Mouse (Mus musculus): ENCODE results near the gene Cartpt. TPM values are rescaled to one million over a fixed set of nuclear protein-coding genes. Genes with fewer than 3 reads are reported as not detected.
A peak's percentile ranks its signal among the peaks of the same experiment; 100 is the strongest.

Cartpt gene
- total and polyA plus RNA-seq, 3 experiments = not detected

DNA sequence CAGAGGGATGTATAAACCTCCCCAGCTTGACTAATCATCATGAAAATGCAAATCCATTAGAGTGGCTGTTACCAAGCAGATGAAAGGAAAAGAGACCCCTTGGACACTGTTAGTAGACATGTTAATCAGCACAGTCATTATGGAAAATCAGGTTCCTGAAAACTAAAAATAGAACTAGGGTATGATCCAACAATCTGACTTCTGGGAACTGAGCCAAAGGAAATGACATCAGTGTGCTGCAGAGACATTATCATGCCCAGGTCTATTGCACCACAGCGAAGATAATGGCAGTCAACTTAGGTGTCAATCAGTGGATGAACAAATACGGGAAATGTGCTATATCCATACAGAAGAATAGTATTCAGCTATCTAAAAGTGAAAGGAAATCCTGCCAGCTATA lies 43.0 kb downstream of the Cartpt start:
- H3K79me2 ChIP-seq (replicated peaks; ENCODE audit: control insufficient read depth, extremely low read depth, insufficient read depth, poor library complexity, severe bottlenecking) = no peaks in the 10 kb centered on the region
- TF ChIP-seq ETS1 (conservative IDR thresholded peaks at IDR 0.05; ENCODE audit: low read depth, low read length) = 0 out of 2 replicates have a peak, but pooled peaks have one; percentile 19
- TF ChIP-seq POLR2A (IDR thresholded peaks at IDR 0.05; ENCODE audit: low read depth, low read length) = no peak
- no peaks in the 10 kb centered on the region for H3K36me3 ChIP-seq (replicated peaks in 1 of 2; ENCODE audit: control insufficient read depth in 1 of 2, insufficient read depth in 1 of 2, low read length in 1 of 2)
- in situ Hi-C loops (cut with MboI; ENCODE audit: low pct_ligation_motif_present, low pct_unique_long_range_greater_than_20kb, low sequenced_read_pairs) (no loop called here), dilution Hi-C loops (cut with MboI; ENCODE audit: extremely low pct_ligation_motif_present, extremely low pct_unique_long_range_greater_than_20kb, low sequenced_read_pairs) (no loop called here)
- DNase-seq (ENCODE audit: extremely low read depth) = no peak
- H3K4me1 ChIP-seq (ENCODE audit: control insufficient read depth in 1 of 2, insufficient read depth in 2 of 2) = peaks cover 2 to 5% of the 10 kb centered on the region in 2 experiments; a peak in 1 of 4 replicates
- no peaks in the 10 kb centered on the region for H3K27me3 ChIP-seq (replicated peaks)
- H3K4me2 ChIP-seq (ENCODE audit: insufficient read depth, low read depth, poor library complexity, severe bottlenecking) = no peak overlapping the region
- no peak overlapping the region for H3K27ac ChIP-seq (ENCODE audit: insufficient read depth, low read depth)
- no peak overlapping the region for H3K4me3 ChIP-seq (replicated peaks in 1 of 3; ENCODE audit: low read depth in 2 of 3, low read length in 2 of 3, poor library complexity in 1 of 3)
- H3K9me3 ChIP-seq (replicated peaks; ENCODE audit: low read length) = peaks cover 5% of the 10 kb centered on the region
- no peak overlapping the region for H3K9ac ChIP-seq (ENCODE audit: insufficient read depth, low read depth)

DNA sequence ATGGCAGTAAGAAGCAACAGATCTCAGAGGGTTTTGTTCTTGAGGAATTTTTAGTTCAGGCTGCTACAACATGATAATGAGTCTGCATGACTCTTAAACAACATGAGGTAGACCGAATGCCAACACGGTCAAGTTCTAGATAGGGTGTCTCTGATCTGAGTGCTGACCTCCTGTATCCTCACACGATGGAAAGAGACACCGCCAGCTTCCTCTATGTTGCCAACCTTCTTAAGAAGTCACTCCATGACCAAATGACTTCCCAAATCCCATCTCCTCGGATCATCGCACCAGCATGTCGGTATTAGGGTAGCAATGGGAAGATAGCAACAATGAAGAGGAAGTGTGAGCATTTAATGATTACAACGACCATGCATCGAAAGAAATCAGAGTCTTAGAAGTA lies 43.6 kb downstream of the Cartpt start:
- no peak overlapping the region for H3K4me3 ChIP-seq (replicated peaks in 1 of 3; ENCODE audit: low read depth in 2 of 3, low read length in 2 of 3, poor library complexity in 1 of 3)
- no peak overlapping the region for H3K27ac ChIP-seq (ENCODE audit: insufficient read depth, low read depth)
- dilution Hi-C loops (cut with MboI; ENCODE audit: extremely low pct_ligation_motif_present, extremely low pct_unique_long_range_greater_than_20kb, low sequenced_read_pairs) = no loop called here
- H3K36me3 ChIP-seq (replicated peaks in 1 of 2; ENCODE audit: control insufficient read depth in 1 of 2, insufficient read depth in 1 of 2, low read length in 1 of 2) = no peaks in the 10 kb centered on the region
- in situ Hi-C loops (cut with MboI; ENCODE audit: low pct_ligation_motif_present, low pct_unique_long_range_greater_than_20kb, low sequenced_read_pairs) = no loop called here
- H3K27me3 ChIP-seq (replicated peaks) = no peaks in the 10 kb centered on the region
- no peak overlapping the region; the same call in 1 of the 2 replicates for H3K4me2 ChIP-seq (ENCODE audit: insufficient read depth, low read depth, poor library complexity, severe bottlenecking)
- H3K79me2 ChIP-seq (replicated peaks; ENCODE audit: control insufficient read depth, extremely low read depth, insufficient read depth, poor library complexity, severe bottlenecking) = no peaks in the 10 kb centered on the region
- no peak for TF ChIP-seq ZMIZ1 (IDR thresholded peaks at IDR 0.05; ENCODE audit: low read depth, low read length)
- peaks cover 2 to 5% of the 10 kb centered on the region in 2 experiments; a peak in 1 of 4 replicates for H3K4me1 ChIP-seq (ENCODE audit: control insufficient read depth in 1 of 2, insufficient read depth in 2 of 2)
- no peak overlapping the region for H3K9ac ChIP-seq (ENCODE audit: insufficient read depth, low read depth)
- H3K9me3 ChIP-seq (replicated peaks; ENCODE audit: low read length) = peaks cover 5% of the 10 kb centered on the region
- no peak for DNase-seq (ENCODE audit: extremely low read depth)

DNA sequence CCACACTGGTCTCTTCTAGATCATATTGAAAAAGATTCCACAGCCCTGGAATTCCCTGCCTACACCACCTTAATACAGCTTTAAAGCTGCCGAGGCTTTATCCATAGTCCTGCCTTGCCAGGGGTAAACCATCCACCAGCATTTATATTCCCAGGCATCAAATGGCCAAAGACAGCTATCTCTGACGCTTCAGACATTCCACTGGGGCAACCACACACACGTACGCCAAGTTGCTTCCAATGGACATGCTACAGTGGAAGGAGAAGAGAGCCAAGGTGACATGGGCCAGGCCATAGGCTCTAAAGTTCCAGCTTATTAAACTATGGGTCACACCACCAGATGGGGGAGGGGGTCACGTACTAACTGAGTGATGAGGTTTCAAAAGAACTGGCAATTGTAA lies 45.7 kb downstream of the Cartpt start:
- Histone ChIP-seq H3K9ac (ENCODE audit: insufficient read depth, low read depth) (no peak overlapping the region), H3K4me2 (ENCODE audit: insufficient read depth, low read depth, poor library complexity, severe bottlenecking) (no peak overlapping the region), H3K79me2 (replicated peaks; ENCODE audit: control insufficient read depth, extremely low read depth, insufficient read depth, poor library complexity, severe bottlenecking) (no peaks in the 10 kb centered on the region), H3K9me3 (replicated peaks; ENCODE audit: low read length) (no peaks in the 10 kb centered on the region), H3K36me3 (replicated peaks in 1 of 2; ENCODE audit: control insufficient read depth in 1 of 2, insufficient read depth in 1 of 2, low read length in 1 of 2) (no peaks in the 10 kb centered on the region), H3K4me1 (ENCODE audit: control insufficient read depth in 1 of 2, insufficient read depth in 2 of 2) (peaks cover 0 to 5% of the 10 kb centered on the region in 2 experiments; a peak in 1 of 4 replicates), H3K4me3 (replicated peaks in 1 of 3; ENCODE audit: low read depth in 2 of 3, low read length in 2 of 3, poor library complexity in 1 of 3) (no peak overlapping the region), H3K27me3 (replicated peaks) (no peaks in the 10 kb centered on the region), H3K27ac (ENCODE audit: insufficient read depth, low read depth) (no peak overlapping the region)
- TF ChIP-seq HCFC1 (IDR thresholded peaks at IDR 0.05; ENCODE audit: low read depth, low read length) (no peak), MAZ (IDR thresholded peaks at IDR 0.05; ENCODE audit: low read depth, low read length) (no peak), USF2 (conservative IDR thresholded peaks at IDR 0.05; ENCODE audit: low read depth, low read length) (no peak), ELF1 (IDR thresholded peaks at IDR 0.05; ENCODE audit: low read depth, low read length) (no peak), ETS1 (conservative IDR thresholded peaks at IDR 0.05; ENCODE audit: low read depth, low read length) (no peak), TCF12 (IDR thresholded peaks at IDR 0.05; ENCODE audit: low read depth, low read length) (no peak), UBTF (IDR thresholded peaks at IDR 0.05; ENCODE audit: low read depth, low read length) (no peak), MAX (IDR thresholded peaks at IDR 0.05; ENCODE audit: low read length) (no peak)
- in situ Hi-C loops (cut with MboI; ENCODE audit: low pct_ligation_motif_present, low pct_unique_long_range_greater_than_20kb, low sequenced_read_pairs) = no loop called here
- dilution Hi-C loops (cut with MboI; ENCODE audit: extremely low pct_ligation_motif_present, extremely low pct_unique_long_range_greater_than_20kb, low sequenced_read_pairs) = no loop called here
- no peak for DNase-seq (ENCODE audit: extremely low read depth)
